Mouse (Mus musculus): ENCODE results near the gene Fer. TPM values are rescaled to one million over a fixed set of nuclear protein-coding genes. Genes with fewer than 3 reads are reported as not detected.
A peak's percentile ranks its signal among the peaks of the same experiment; 100 is the strongest.

The Fer gene
- total and polyA plus RNA-seq, 2 experiments from 2014 or later: 22.1 to 31.8 TPM

DNA sequence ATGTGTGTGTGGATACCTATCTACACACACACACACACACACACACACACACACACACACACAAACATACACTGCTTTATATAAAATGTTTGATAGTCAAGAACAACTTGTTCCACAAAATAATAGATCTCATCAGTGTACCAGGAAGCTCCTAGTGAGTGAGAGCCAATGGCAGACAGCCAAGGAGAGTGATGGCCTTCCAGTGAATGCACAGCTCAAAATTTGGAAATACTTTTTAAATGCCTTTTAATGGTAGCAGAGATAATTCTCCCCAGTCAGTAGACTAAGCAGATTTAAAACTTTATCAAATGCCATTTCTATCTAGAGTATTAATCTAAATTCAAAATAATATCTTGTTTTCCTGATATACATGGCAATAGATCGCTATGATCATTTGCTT, 133.1 kb downstream of the Fer start:
- no peak overlapping the region for H3K27ac ChIP-seq (ENCODE audit: low read depth, low read length)
- TF ChIP-seq CTCF (IDR thresholded peaks at IDR 0.05; ENCODE audit: low read depth): no peak
- WGBS: 89% methylated on average over 1 of the region's 1 CpGs
- H3K36me3 ChIP-seq (ENCODE audit: insufficient read depth): no peaks in the 10 kb centered on the region
- H3K4me2 ChIP-seq (ENCODE audit: low read depth): no peak overlapping the region
- DNase-seq (peak; percentile 3), ATAC-seq (no peak)
- no peaks in the 10 kb centered on the region for H3K4me1 ChIP-seq (ENCODE audit: insufficient read depth)
- no peaks in the 10 kb centered on the region for H3K27me3 ChIP-seq (ENCODE audit: insufficient read depth, low read length)
- no peak overlapping the region for H3K4me3 ChIP-seq (ENCODE audit: low read depth, low read length)
- H3K9ac ChIP-seq: no peak overlapping the region
- H3K9me3 ChIP-seq (ENCODE audit: low read length): no peaks in the 10 kb centered on the region

GRCm38 (mm10) chr17:63997643-63998042, 134.8 kb downstream of the Fer start:
- Histone ChIP-seq H3K27me3 (ENCODE audit: insufficient read depth, low read length) (no peaks in the 10 kb centered on the region), H3K9ac (no peak overlapping the region), H3K4me2 (ENCODE audit: low read depth) (no peak overlapping the region), H3K36me3 (ENCODE audit: insufficient read depth) (no peaks in the 10 kb centered on the region), H3K4me3 (ENCODE audit: low read depth, low read length) (no peak overlapping the region), H3K27ac (ENCODE audit: low read depth, low read length) (no peak overlapping the region), H3K9me3 (ENCODE audit: low read length) (no peaks in the 10 kb centered on the region), H3K4me1 (ENCODE audit: insufficient read depth) (no peaks in the 10 kb centered on the region)
- ATAC-seq (no peak), DNase-seq (no peak)
- TF ChIP-seq CTCF (IDR thresholded peaks at IDR 0.05; ENCODE audit: low read depth): no peak
- 96% methylated on average over 6 of the region's 6 CpGs for WGBS

GRCm38 (mm10) chr17:64003444-64003843, 140.6 kb downstream of the Fer start:
- no peaks in the 10 kb centered on the region for H3K9me3 ChIP-seq (ENCODE audit: low read length)
- H3K36me3 ChIP-seq (ENCODE audit: insufficient read depth): no peaks in the 10 kb centered on the region
- H3K4me2 ChIP-seq (ENCODE audit: low read depth): no peak overlapping the region
- no peaks in the 10 kb centered on the region for H3K27me3 ChIP-seq (ENCODE audit: insufficient read depth, low read length)
- no peak overlapping the region for H3K27ac ChIP-seq (ENCODE audit: low read depth, low read length)
- DNase-seq: no peak
- TF ChIP-seq CTCF (IDR thresholded peaks at IDR 0.05; ENCODE audit: low read depth): no peak
- H3K4me3 ChIP-seq (ENCODE audit: low read depth, low read length): no peak overlapping the region
- no peak for ATAC-seq
- WGBS: 71% methylated on average over 13 of the region's 13 CpGs
- no peaks in the 10 kb centered on the region for H3K4me1 ChIP-seq (ENCODE audit: insufficient read depth)
- no peak overlapping the region for H3K9ac ChIP-seq

DNA sequence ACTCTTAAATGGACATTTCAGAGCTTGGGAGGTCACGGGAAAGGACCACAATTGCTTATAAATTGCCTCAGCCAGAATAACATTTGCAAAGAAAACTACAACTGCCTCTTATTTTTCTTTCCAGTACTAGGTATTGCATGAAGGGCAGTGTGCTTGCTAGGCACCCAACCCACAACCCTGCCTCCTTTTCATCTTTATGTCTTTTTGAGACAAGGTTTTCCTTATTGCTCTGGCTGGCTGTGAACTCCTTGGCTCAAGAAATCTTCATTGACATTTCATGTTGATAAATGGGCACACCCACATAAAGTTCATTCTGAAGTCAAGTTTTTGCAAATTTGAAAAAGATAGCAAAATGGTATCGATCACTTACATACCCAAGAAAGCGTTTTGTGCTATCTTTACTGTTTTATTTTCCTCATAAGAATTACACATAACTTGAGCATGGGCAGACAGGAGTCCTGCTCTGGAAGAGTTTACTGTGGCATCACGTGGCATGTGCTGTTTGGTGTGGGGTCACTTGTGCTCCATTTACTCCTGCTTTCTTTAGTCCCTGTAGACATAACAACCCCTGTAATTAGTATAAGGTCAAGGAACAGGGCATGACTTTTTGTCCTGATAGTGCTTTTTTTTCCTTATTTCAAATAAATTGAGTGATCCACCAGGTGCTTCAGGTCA, 142.8 kb downstream of the Fer start:
- TF ChIP-seq CTCF (IDR thresholded peaks at IDR 0.05; ENCODE audit: low read depth): no peak
- Histone ChIP-seq H3K36me3 (ENCODE audit: insufficient read depth) (no peaks in the 10 kb centered on the region), H3K9me3 (ENCODE audit: low read length) (no peaks in the 10 kb centered on the region), H3K4me3 (ENCODE audit: low read depth, low read length) (no peak overlapping the region), H3K4me2 (ENCODE audit: low read depth) (no peak overlapping the region), H3K9ac (no peak overlapping the region), H3K4me1 (ENCODE audit: insufficient read depth) (no peaks in the 10 kb centered on the region), H3K27ac (ENCODE audit: low read depth, low read length) (no peak overlapping the region), H3K27me3 (ENCODE audit: insufficient read depth, low read length) (no peaks in the 10 kb centered on the region)
- whole genome bisulfite sequencing: 90% methylated on average over 4 of the region's 4 CpGs
- DNase-seq (no peak), ATAC-seq (no peak)

- H3K9me3 ChIP-seq (ENCODE audit: low read length): no peaks in the 10 kb centered on the region
- H3K27ac ChIP-seq (ENCODE audit: low read depth, low read length): no peak overlapping the region
- H3K9ac ChIP-seq: no peak overlapping the region
- TF ChIP-seq CTCF (IDR thresholded peaks at IDR 0.05; ENCODE audit: low read depth): no peak
- WGBS: 90% methylated on average over 4 of the region's 4 CpGs
- no peaks in the 10 kb centered on the region for H3K27me3 ChIP-seq (ENCODE audit: insufficient read depth, low read length)
- H3K4me2 ChIP-seq (ENCODE audit: low read depth): no peak overlapping the region
- no peaks in the 10 kb centered on the region for H3K4me1 ChIP-seq (ENCODE audit: insufficient read depth)
- ATAC-seq: no peak
- DNase-seq: no peak
- H3K36me3 ChIP-seq (ENCODE audit: insufficient read depth): no peaks in the 10 kb centered on the region
- H3K4me3 ChIP-seq (ENCODE audit: low read depth, low read length): no peak overlapping the region
These were observed 153.7 kb downstream of the Fer start for GRCm38 (mm10) chr17:64016606-64017005.

GRCm38 (mm10) chr17:64018240-64018639, 155.4 kb downstream of the Fer start:
- Histone ChIP-seq H3K4me1 (ENCODE audit: insufficient read depth) (no peaks in the 10 kb centered on the region), H3K9me3 (ENCODE audit: low read length) (no peaks in the 10 kb centered on the region), H3K27me3 (ENCODE audit: insufficient read depth, low read length) (no peaks in the 10 kb centered on the region), H3K36me3 (ENCODE audit: insufficient read depth) (no peaks in the 10 kb centered on the region), H3K4me2 (ENCODE audit: low read depth) (no peak overlapping the region), H3K27ac (ENCODE audit: low read depth, low read length) (no peak overlapping the region), H3K9ac (no peak overlapping the region), H3K4me3 (ENCODE audit: low read depth, low read length) (no peak overlapping the region)
- TF ChIP-seq CTCF (IDR thresholded peaks at IDR 0.05; ENCODE audit: low read depth): no peak
- ATAC-seq (no peak), DNase-seq (no peak)
- 96% methylated on average over 6 of the region's 6 CpGs for WGBS

GRCm38 (mm10) chr17:64018870-64019269, 156.0 kb downstream of the Fer start:
- no peak for ATAC-seq
- H3K27me3 ChIP-seq (ENCODE audit: insufficient read depth, low read length): no peaks in the 10 kb centered on the region
- no peaks in the 10 kb centered on the region for H3K4me1 ChIP-seq (ENCODE audit: insufficient read depth)
- 85% methylated on average over 3 of the region's 3 CpGs for WGBS
- H3K9ac ChIP-seq: no peak overlapping the region
- H3K9me3 ChIP-seq (ENCODE audit: low read length): no peaks in the 10 kb centered on the region
- no peak for DNase-seq
- TF ChIP-seq CTCF (IDR thresholded peaks at IDR 0.05; ENCODE audit: low read depth): no peak
- no peak overlapping the region for H3K27ac ChIP-seq (ENCODE audit: low read depth, low read length)
- H3K4me2 ChIP-seq (ENCODE audit: low read depth): no peak overlapping the region
- no peak overlapping the region for H3K4me3 ChIP-seq (ENCODE audit: low read depth, low read length)
- no peaks in the 10 kb centered on the region for H3K36me3 ChIP-seq (ENCODE audit: insufficient read depth)

Data from forebrain, postnatal 0 days (tissue).